Mouse (Mus musculus): Measurements from ENCODE around the gene Ctnnd2. TPM values are rescaled to one million over a fixed set of nuclear protein-coding genes. Genes with fewer than 3 reads are reported as not detected.

Ctnnd2 gene
- total and polyA plus RNA-seq, 3 experiments: 0.16 TPM; not detected in 2

- no peak overlapping the region for H3K4me3 ChIP-seq (ENCODE audit: low read depth, low read length)
- no peaks in the 10 kb centered on the region for H3K4me1 ChIP-seq (ENCODE audit: insufficient read depth, low read depth, low read length)
- H3K9me3 ChIP-seq (replicated peaks): 0 out of 2 replicates have a peak, but pooled peaks cover 2% of the 10 kb centered on the region
- no peaks in the 10 kb centered on the region for H3K27me3 ChIP-seq (ENCODE audit: insufficient read depth, low read length)
- H3K36me3 ChIP-seq (replicated peaks): no peaks in the 10 kb centered on the region
- TF ChIP-seq GATA2 (IDR thresholded peaks at IDR 0.05; ENCODE audit: borderline replicate concordance, low read depth, low read length) (no peak), CTCF (IDR thresholded peaks at IDR 0.05; ENCODE audit: low read depth, low read length) (no peak), GATA1 (IDR thresholded peaks at IDR 0.05; ENCODE audit: borderline replicate concordance, low read length) (no peak), TAL1 (conservative IDR thresholded peaks at IDR 0.05; ENCODE audit: low read depth, low read length) (no peak), POLR2AphosphoS5 (IDR thresholded peaks at IDR 0.05; ENCODE audit: insufficient replicate concordance, low read depth, low read length) (no peak)
- no peak for DNase-seq (ENCODE audit: low spot score)
- ATAC-seq (ENCODE audit: extremely low read depth, insufficient number of reproducible peaks, low FRiP score, poor library complexity, severe bottlenecking): no peak
Measured at GRCm38 (mm10) chr15:30541459-30541858, 369.1 kb downstream of the Ctnnd2 start.

GRCm38 (mm10) chr15:30548263-30548662, 375.9 kb downstream of the Ctnnd2 start:
- Histone ChIP-seq H3K4me3 (ENCODE audit: low read depth, low read length) (no peak overlapping the region), H3K36me3 (replicated peaks) (no peaks in the 10 kb centered on the region), H3K9me3 (replicated peaks) (peaks cover 16% of the 10 kb centered on the region), H3K4me1 (ENCODE audit: insufficient read depth, low read depth, low read length) (no peaks in the 10 kb centered on the region), H3K27me3 (ENCODE audit: insufficient read depth, low read length) (no peaks in the 10 kb centered on the region)
- ATAC-seq (ENCODE audit: extremely low read depth, insufficient number of reproducible peaks, low FRiP score, poor library complexity, severe bottlenecking) (no peak), DNase-seq (ENCODE audit: low spot score) (no peak)
- TF ChIP-seq CTCF (IDR thresholded peaks at IDR 0.05; ENCODE audit: low read depth, low read length): no peak
- TF ChIP-seq POLR2AphosphoS5 (IDR thresholded peaks at IDR 0.05; ENCODE audit: insufficient replicate concordance, low read depth, low read length): no peak
- no peak for TF ChIP-seq GATA1 (IDR thresholded peaks at IDR 0.05; ENCODE audit: borderline replicate concordance, low read length)
- TF ChIP-seq GATA2 (IDR thresholded peaks at IDR 0.05; ENCODE audit: borderline replicate concordance, low read depth, low read length): no peak
- TF ChIP-seq TAL1 (conservative IDR thresholded peaks at IDR 0.05; ENCODE audit: low read depth, low read length): no peak

- no peak overlapping the region for H3K4me3 ChIP-seq (ENCODE audit: low read depth, low read length)
- ATAC-seq (ENCODE audit: extremely low read depth, insufficient number of reproducible peaks, low FRiP score, poor library complexity, severe bottlenecking) (no peak), DNase-seq (ENCODE audit: low spot score) (no peak)
- H3K27me3 ChIP-seq (ENCODE audit: insufficient read depth, low read length): no peaks in the 10 kb centered on the region
- TF ChIP-seq GATA1 (IDR thresholded peaks at IDR 0.05; ENCODE audit: borderline replicate concordance, low read length) (no peak), CTCF (IDR thresholded peaks at IDR 0.05; ENCODE audit: low read depth, low read length) (no peak), POLR2AphosphoS5 (IDR thresholded peaks at IDR 0.05; ENCODE audit: insufficient replicate concordance, low read depth, low read length) (no peak), TAL1 (conservative IDR thresholded peaks at IDR 0.05; ENCODE audit: low read depth, low read length) (no peak), GATA2 (IDR thresholded peaks at IDR 0.05; ENCODE audit: borderline replicate concordance, low read depth, low read length) (no peak)
- no peaks in the 10 kb centered on the region for H3K4me1 ChIP-seq (ENCODE audit: insufficient read depth, low read depth, low read length)
- peaks cover 15% of the 10 kb centered on the region for H3K9me3 ChIP-seq (replicated peaks)
- H3K36me3 ChIP-seq (replicated peaks): no peaks in the 10 kb centered on the region
Measured at GRCm38 (mm10) chr15:30550956-30551355, 378.6 kb downstream of the Ctnnd2 start.

- Histone ChIP-seq H3K4me1 (ENCODE audit: insufficient read depth, low read depth, low read length) (no peaks in the 10 kb centered on the region), H3K4me3 (ENCODE audit: low read depth, low read length) (no peak overlapping the region), H3K27me3 (ENCODE audit: insufficient read depth, low read length) (no peaks in the 10 kb centered on the region), H3K36me3 (replicated peaks) (no peaks in the 10 kb centered on the region), H3K9me3 (replicated peaks) (peaks cover 12% of the 10 kb centered on the region)
- no peak for ATAC-seq (ENCODE audit: extremely low read depth, insufficient number of reproducible peaks, low FRiP score, poor library complexity, severe bottlenecking)
- no peak for DNase-seq (ENCODE audit: low spot score)
- TF ChIP-seq CTCF (IDR thresholded peaks at IDR 0.05; ENCODE audit: low read depth, low read length) (no peak), GATA2 (IDR thresholded peaks at IDR 0.05; ENCODE audit: borderline replicate concordance, low read depth, low read length) (no peak), GATA1 (IDR thresholded peaks at IDR 0.05; ENCODE audit: borderline replicate concordance, low read length) (no peak), POLR2AphosphoS5 (IDR thresholded peaks at IDR 0.05; ENCODE audit: insufficient replicate concordance, low read depth, low read length) (no peak), TAL1 (conservative IDR thresholded peaks at IDR 0.05; ENCODE audit: low read depth, low read length) (no peak)
Measured at GRCm38 (mm10) chr15:30553910-30554406, 381.6 kb downstream of the Ctnnd2 start.

- Histone ChIP-seq H3K27me3 (ENCODE audit: insufficient read depth, low read length) (no peaks in the 10 kb centered on the region), H3K4me3 (ENCODE audit: low read depth, low read length) (no peak overlapping the region), H3K9me3 (replicated peaks) (peaks cover 10% of the 10 kb centered on the region), H3K36me3 (replicated peaks) (no peaks in the 10 kb centered on the region), H3K4me1 (ENCODE audit: insufficient read depth, low read depth, low read length) (no peaks in the 10 kb centered on the region)
- no peak for ATAC-seq (ENCODE audit: extremely low read depth, insufficient number of reproducible peaks, low FRiP score, poor library complexity, severe bottlenecking)
- no peak for TF ChIP-seq GATA2 (IDR thresholded peaks at IDR 0.05; ENCODE audit: borderline replicate concordance, low read depth, low read length)
- DNase-seq (ENCODE audit: low spot score): no peak
Measured at GRCm38 (mm10) chr15:30555787-30556186, 383.4 kb downstream of the Ctnnd2 start.

GRCm38 (mm10) chr15:30562375-30562774, 390.0 kb downstream of the Ctnnd2 start:
- Histone ChIP-seq H3K9me3 (replicated peaks) (peaks cover 5% of the 10 kb centered on the region; the same call in 1 of the 2 replicates), H3K27me3 (ENCODE audit: insufficient read depth, low read length) (no peaks in the 10 kb centered on the region), H3K4me1 (ENCODE audit: insufficient read depth, low read depth, low read length) (no peaks in the 10 kb centered on the region), H3K36me3 (replicated peaks) (no peaks in the 10 kb centered on the region), H3K4me3 (ENCODE audit: low read depth, low read length) (no peak overlapping the region)
- DNase-seq (ENCODE audit: low spot score) (no peak), ATAC-seq (ENCODE audit: extremely low read depth, insufficient number of reproducible peaks, low FRiP score, poor library complexity, severe bottlenecking) (no peak)
- TF ChIP-seq GATA2 (IDR thresholded peaks at IDR 0.05; ENCODE audit: borderline replicate concordance, low read depth, low read length): no peak
- no peak for TF ChIP-seq TAL1 (conservative IDR thresholded peaks at IDR 0.05; ENCODE audit: low read depth, low read length)
- no peak for TF ChIP-seq POLR2AphosphoS5 (IDR thresholded peaks at IDR 0.05; ENCODE audit: insufficient replicate concordance, low read depth, low read length)
- TF ChIP-seq GATA1 (IDR thresholded peaks at IDR 0.05; ENCODE audit: borderline replicate concordance, low read length): no peak
- no peak for TF ChIP-seq CTCF (IDR thresholded peaks at IDR 0.05; ENCODE audit: low read depth, low read length)
